Mouse (Mus musculus) neural tube, embryonic 12.5 days (tissue): Measurements from ENCODE around the gene Prss30. TPM values are rescaled to one million over a fixed set of nuclear protein-coding genes. Genes with fewer than 3 reads are reported as not detected.

Source experiments
- ATAC-seq: fragments of 200-750 bp; cut with Nextera tagmentation; 2 replicates; pipeline ENCODE4 v1.8.0; 2017; ENCODE audit warnings: low read depth, mild to moderate bottlenecking, moderate TSS enrichment, moderate library complexity; ENCODE audit not compliant: low FRiP score
- H3K27ac ChIP-seq: fragments of 300-500 bp; sonication (generic); 2 replicates; pipeline ENCODE4 v1.5.1; 2016
- H3K27me3 ChIP-seq: fragments of 300-500 bp; sonication (generic); replicated peaks from 2 replicates; pipeline ENCODE4 v1.6.1; 2016; ENCODE audit warnings: mild to moderate bottlenecking
- H3K36me3 ChIP-seq: fragments of 300-500 bp; sonication (generic); 2 replicates; pipeline ENCODE4 v1.6.1; 2016; ENCODE audit warnings: mild to moderate bottlenecking
- H3K4me1 ChIP-seq: fragments of 300-500 bp; sonication (generic); 2 replicates; pipeline ENCODE4 v1.6.1; 2016
- H3K4me2 ChIP-seq: fragments of 300-500 bp; sonication (generic); replicated peaks from 2 replicates; pipeline ENCODE4 v1.6.1; 2016; ENCODE audit warnings: mild to moderate bottlenecking
- H3K4me3 ChIP-seq: fragments of 300-500 bp; sonication (generic); 2 replicates; pipeline ENCODE4 v1.5.1; 2016
- H3K9ac ChIP-seq: fragments of 300-500 bp; sonication (generic); 2 replicates; pipeline ENCODE4 v1.6.1; 2016; ENCODE audit warnings: mild to moderate bottlenecking
- H3K9me3 ChIP-seq: fragments of 300-500 bp; sonication (generic); 2 replicates; pipeline ENCODE4 v1.6.1; 2016; ENCODE audit warnings: mild to moderate bottlenecking
- WGBS: fragments of 180-500 bp; shearing (Covaris S2); methylation state at CpG from one replicate; pipeline ENCODE4 v1.1.7; 2016; 5-methylcytosine and 5-hydroxymethylcytosine counted together
- polyA plus RNA-seq: library from polyadenylated mRNA; unstranded; fragments of >200 nt; fragmentation: Nextera tagmentation; extraction: Ambion mirVana; gene quantifications from 2 replicates; pipeline ENCODE4 v1.2.1, GENCODE M21; 2016

Gene Prss30
- polyA plus RNA-seq, 1 experiment from 2014 or later: not detected

DNA sequence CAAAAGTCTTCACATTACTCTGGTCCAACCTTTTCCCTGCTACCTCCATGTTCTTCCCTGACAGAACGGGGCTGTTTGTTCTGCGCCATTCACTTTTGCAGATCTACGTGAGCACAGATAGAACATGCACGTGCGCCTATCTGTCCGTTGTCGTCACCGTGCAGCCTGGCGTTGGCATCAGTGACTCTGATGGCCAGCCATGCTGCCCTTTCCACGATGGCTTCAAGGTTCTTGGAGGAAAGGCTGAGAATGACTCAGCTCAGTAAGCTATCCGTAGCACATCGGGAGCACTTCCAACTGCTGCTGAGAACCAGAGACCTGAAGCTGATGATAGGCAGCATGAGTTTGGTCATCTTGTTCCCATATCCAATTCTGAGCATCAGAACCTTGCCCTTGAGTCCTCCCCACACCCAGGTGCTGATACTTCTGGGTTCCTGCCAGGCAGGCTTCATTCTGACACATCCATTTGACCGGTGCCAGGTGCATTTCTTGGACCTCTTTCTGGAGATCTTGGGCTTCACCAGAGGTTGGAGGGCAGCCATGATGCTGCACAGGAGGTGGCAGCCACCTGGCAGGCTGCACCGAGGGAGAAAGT, 23.8 kb upstream of the Prss30 start:
- Histone ChIP-seq H3K4me2 (no peak overlapping the region), H3K27ac (no peak overlapping the region), H3K9me3 (no peaks in the 10 kb centered on the region), H3K4me3 (no peak overlapping the region), H3K36me3 (no peaks in the 10 kb centered on the region), H3K9ac (no peak overlapping the region), H3K4me1 (no peaks in the 10 kb centered on the region), H3K27me3 (no peaks in the 10 kb centered on the region)
- 93% methylated on average over 14 of the region's 14 CpGs for WGBS
- ATAC-seq: no peak

DNA sequence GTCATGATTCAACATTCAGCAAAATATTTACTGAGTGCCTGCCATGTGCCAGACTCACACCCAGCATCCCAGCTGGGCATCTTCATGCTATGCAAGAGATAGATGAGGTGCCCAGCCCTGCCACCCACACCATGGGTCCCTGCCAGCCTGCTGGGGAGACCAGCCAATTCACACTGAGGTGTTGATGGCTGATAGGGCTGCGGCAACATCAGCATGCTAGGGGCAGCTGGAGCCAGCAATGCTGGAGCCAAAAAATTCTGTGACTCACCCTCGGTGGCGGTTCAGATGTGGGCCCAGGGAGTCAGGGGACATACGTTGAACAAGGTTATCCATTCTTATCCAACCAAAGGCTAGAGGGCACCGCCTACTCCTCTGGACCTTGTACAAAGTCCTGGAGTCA, 20.0 kb upstream of the Prss30 start:
- Histone ChIP-seq H3K4me2 (no peak overlapping the region), H3K9me3 (no peaks in the 10 kb centered on the region), H3K9ac (no peak overlapping the region), H3K27ac (no peak overlapping the region), H3K4me3 (no peak overlapping the region), H3K27me3 (no peaks in the 10 kb centered on the region; the same call in 1 of the 2 replicates), H3K4me1 (no peaks in the 10 kb centered on the region), H3K36me3 (no peaks in the 10 kb centered on the region)
- 60% methylated on average over 5 of the region's 5 CpGs for WGBS
- no peak for ATAC-seq

DNA sequence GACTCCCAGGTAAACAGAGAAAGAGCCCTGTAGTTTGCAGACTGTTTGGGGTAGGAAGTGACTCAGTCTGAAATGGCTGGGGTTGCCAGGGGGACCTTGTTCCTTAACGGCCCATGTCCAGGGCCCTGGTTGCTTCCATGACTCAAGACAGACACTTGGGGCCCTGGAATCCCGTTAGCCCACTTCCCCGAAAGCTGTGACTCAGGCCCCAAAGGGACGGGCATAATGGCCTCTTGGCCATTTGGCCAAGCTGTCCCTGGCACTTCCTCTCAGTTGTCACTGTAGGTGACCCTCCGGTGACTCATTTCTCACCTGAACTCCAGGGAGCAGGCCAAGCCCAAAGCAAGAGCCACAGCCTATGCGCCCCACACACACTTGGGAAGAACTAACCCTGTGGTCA, 18.0 kb upstream of the Prss30 start:
- Histone ChIP-seq H3K27ac (no peak overlapping the region), H3K27me3 (no peaks in the 10 kb centered on the region; the same call in 1 of the 2 replicates), H3K36me3 (no peaks in the 10 kb centered on the region), H3K4me1 (0 out of 2 replicates have a peak, but pooled peaks cover 3% of the 10 kb centered on the region), H3K9ac (no peak overlapping the region), H3K4me3 (no peak overlapping the region), H3K4me2 (no peak overlapping the region), H3K9me3 (no peaks in the 10 kb centered on the region)
- 70% methylated on average over 6 of the region's 6 CpGs for WGBS
- no peak for ATAC-seq

DNA sequence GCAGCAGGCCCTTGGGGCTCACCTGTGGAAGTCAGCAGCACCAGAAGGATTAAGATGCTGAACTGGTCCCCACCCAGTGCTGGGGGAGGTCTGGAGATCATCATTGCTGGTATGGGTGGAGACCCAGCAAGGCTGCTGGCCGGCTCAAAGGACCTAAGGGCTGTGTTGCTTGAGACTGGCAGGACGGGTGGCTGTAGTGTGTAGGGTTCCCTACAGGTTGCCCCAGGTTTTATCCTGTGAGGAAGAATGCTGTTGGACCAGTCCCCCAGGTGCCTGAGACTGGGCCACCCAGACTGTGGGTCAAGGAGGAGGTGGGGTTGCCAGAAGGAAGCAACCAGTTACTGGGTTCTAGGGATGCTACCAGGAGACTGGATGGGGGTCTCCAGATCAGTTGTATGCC, 17.5 kb upstream of the Prss30 start, which contains the start of gene Prss22:
TSS of gene Prss22 (minus strand) at position 200 of the 400 bp plus-strand sequence.
- H3K27me3 ChIP-seq: no peaks in the 10 kb centered on the region; the same call in 1 of the 2 replicates
- no peak for ATAC-seq

DNA sequence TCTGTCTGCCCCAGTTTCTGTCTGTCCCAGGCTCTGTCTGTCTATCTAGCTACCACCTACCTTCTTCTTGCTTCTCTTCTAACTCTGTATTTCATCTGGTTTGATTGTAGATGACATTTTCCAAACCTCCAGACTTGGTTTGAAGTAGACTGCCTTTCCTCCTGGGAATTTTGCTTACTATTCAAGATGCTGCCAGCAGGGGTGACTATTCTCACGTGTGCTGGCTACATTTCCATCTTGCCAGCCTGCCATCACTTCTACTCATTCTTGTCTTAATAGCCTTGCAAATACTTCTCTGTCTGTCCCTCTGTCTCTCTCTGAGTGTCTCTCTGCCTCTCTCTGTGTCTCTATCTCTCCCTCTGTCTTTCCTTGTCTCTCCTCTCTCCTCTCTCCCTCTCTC, 15.1 kb upstream of the Prss30 start:
- Histone ChIP-seq H3K27ac (no peak overlapping the region), H3K27me3 (no peaks in the 10 kb centered on the region; the same call in 1 of the 2 replicates), H3K4me1 (0 out of 2 replicates have a peak, but pooled peaks cover 3% of the 10 kb centered on the region), H3K4me2 (no peak overlapping the region), H3K36me3 (no peaks in the 10 kb centered on the region), H3K4me3 (no peak overlapping the region), H3K9ac (no peak overlapping the region), H3K9me3 (no peaks in the 10 kb centered on the region)
- 26% methylated on average over 1 of the region's 1 CpGs for WGBS
- no peak for ATAC-seq

More for the DNA sequence above, 17.5 kb upstream of the Prss30 start, which contains the start of gene Prss22:
- Histone ChIP-seq H3K27ac (no peak within 1 kb of the TSS), H3K9ac (no peak within 1 kb of the TSS), H3K4me3 (no peak within 1 kb of the TSS), H3K4me1 (0 out of 2 replicates have a peak, but pooled peaks cover 3% of the 10 kb centered on the region), H3K4me2 (no peak within 1 kb of the TSS), H3K9me3 (no peaks in the 10 kb centered on the region), H3K36me3 (no peaks in the 10 kb centered on the region)
- WGBS: 81% methylated on average over 2 of the region's 2 CpGs

DNA sequence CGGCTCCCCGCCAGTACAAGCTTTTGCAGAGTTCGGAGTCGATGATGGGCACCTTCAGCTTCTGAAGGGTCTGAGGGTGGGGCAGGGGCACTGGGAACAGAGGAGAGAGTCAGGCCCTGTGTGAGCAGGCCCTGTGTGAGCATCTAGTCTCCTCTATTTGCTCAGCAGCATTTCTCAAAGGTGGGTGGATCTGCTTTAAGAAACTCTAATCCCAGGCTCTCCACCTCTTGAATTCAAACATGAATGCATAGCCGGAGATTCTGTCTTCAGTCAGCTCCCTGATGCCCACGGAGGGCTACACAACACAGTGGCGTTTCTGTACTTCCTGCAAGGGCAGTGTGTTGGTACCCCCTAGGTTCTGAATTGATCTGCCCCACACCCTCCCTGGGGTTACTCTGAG, 14.3 kb upstream of the Prss30 start:
- Histone ChIP-seq H3K4me2 (no peak overlapping the region), H3K4me3 (no peak overlapping the region), H3K9ac (no peak overlapping the region), H3K36me3 (no peaks in the 10 kb centered on the region), H3K27ac (no peak overlapping the region), H3K27me3 (no peaks in the 10 kb centered on the region; the same call in 1 of the 2 replicates), H3K9me3 (no peaks in the 10 kb centered on the region), H3K4me1 (0 out of 2 replicates have a peak, but pooled peaks cover 3% of the 10 kb centered on the region)
- 74% methylated on average over 7 of the region's 7 CpGs for WGBS
- no peak for ATAC-seq

DNA sequence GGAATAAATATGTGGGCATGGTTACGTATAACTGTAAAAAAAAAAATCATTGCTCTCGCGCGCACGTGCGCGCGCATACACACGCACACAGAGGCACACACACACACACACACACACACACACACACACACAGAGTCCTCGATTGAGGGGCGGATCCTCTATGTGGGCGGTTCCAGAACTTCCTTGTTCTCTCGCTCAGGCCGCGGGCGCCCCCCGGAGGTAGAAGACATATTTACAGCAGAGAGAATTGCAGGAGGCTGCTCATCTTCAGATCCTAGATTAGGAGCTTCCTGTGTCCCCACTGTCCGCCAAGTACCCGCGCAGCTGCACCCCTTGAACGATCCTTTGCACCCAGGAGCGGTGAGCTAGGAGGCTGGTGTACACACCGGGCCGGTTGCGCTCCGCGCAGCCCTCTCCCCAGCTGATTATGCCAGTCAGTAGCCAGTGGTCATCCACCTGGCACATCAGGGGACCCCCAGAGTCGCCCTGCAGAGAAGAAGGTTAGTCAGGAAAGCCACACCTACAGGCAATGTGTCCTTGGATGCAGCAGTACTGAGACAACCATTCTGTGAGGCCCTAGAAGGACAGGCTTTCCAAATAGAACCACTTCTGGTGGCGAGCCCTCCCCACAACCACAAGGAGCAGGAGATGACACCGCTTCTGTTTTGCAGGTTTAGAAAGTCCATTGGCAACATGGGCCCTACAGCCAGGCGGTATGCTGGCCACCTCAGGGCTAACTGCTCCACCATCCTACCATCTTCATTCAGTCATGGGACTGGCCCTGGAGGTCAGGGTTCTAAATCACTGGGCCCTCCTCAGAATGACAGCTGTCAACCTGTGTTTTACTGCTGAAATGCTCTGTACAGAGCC, 13.4 kb upstream of the Prss30 start:
- Histone ChIP-seq H3K36me3 (no peaks in the 10 kb centered on the region), H3K4me2 (peak overlapping the region; percentile 59), H3K4me1 (0 out of 2 replicates have a peak, but pooled peaks cover 3% of the 10 kb centered on the region), H3K4me3 (peak overlapping the region; percentile 23; the same call in 1 of the 2 replicates), H3K27ac (no peak overlapping the region), H3K9me3 (no peaks in the 10 kb centered on the region), H3K9ac (peak overlapping the region; percentile 52; the same call in 1 of the 2 replicates), H3K27me3 (no peaks in the 10 kb centered on the region; the same call in 1 of the 2 replicates)
- 11% methylated on average over 31 of the region's 31 CpGs for WGBS
- ATAC-seq: peak; percentile 72

DNA sequence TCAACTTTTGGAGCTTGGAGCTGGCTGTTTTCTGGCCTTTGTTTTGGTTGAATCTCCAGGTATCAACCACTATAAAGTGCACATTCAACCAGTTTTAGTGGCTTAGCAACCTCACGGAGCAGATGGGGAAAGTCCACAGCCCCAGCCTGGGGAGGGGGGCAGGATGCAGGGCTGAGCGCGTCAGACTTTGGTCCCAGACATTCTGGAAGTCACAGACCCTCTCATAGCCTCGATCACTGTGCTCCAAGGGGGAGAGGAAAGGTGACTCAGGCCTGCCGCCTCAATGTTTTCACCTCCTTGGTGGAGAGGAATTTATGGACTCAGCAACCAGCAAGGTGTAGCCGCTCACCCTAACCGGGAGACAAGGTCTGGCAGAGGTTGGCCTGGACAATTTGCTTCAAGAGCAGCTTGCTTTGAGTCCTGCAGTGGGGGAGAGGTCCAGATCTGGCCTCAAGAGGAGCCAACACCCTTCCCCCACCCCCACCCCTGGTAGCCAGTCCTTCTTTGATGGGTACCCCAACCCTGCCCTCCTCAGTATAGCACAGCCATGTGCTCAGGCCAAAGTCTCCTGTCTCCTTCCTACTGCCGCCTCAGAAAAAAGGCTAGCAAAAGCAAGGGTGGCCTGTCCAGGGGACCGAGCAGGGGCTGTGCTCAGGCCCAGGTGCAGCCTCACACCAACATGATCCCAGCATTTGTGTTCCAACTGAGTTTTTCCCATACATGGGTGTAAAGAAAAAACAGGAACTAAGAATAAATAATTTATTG, 12.6 kb upstream of the Prss30 start:
- peak overlapping the region; percentile 59 for H3K4me2 ChIP-seq
- 0 out of 2 replicates have a peak, but pooled peaks cover 3% of the 10 kb centered on the region for H3K4me1 ChIP-seq
- no peak overlapping the region for H3K27ac ChIP-seq
- no peaks in the 10 kb centered on the region; the same call in 1 of the 2 replicates for H3K27me3 ChIP-seq
- H3K9ac ChIP-seq: 0 out of 2 replicates have a peak overlapping the region, but pooled peaks have one; percentile 8
- H3K36me3 ChIP-seq: no peaks in the 10 kb centered on the region
- ATAC-seq: peak; percentile 68
- no peak overlapping the region for H3K4me3 ChIP-seq
- no peaks in the 10 kb centered on the region for H3K9me3 ChIP-seq
- WGBS: 73% methylated on average over 9 of the region's 9 CpGs

DNA sequence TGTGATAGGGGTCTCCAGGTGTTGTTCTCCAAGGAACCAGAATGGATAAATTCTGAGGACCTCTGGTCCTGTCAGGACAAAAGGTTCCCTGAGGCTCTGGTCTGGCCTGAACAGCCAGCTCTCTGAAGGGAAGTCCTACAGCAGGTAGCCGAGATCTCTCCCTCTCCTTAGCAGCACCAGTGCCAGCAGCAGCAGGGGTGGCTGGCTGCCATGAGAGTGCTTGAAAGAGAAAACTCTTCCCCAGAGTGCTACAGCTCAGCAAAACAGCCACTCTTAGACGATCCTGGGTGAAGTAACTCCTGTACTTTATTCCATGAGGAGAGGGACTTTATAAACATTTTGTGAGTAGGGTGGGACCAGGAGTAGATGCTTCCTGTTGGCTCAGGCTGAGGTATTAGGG, 9.4 kb upstream of the Prss30 start:
- H3K27me3 ChIP-seq: no peaks in the 10 kb centered on the region
- no peak overlapping the region for H3K9ac ChIP-seq
- WGBS: 51% methylated on average over 2 of the region's 2 CpGs
- H3K9me3 ChIP-seq: no peaks in the 10 kb centered on the region
- no peaks in the 10 kb centered on the region for H3K36me3 ChIP-seq
- no peak overlapping the region for H3K4me3 ChIP-seq
- H3K27ac ChIP-seq: no peak overlapping the region
- H3K4me2 ChIP-seq: no peak overlapping the region
- no peak for ATAC-seq
- 0 out of 2 replicates have a peak, but pooled peaks cover 3% of the 10 kb centered on the region for H3K4me1 ChIP-seq

DNA sequence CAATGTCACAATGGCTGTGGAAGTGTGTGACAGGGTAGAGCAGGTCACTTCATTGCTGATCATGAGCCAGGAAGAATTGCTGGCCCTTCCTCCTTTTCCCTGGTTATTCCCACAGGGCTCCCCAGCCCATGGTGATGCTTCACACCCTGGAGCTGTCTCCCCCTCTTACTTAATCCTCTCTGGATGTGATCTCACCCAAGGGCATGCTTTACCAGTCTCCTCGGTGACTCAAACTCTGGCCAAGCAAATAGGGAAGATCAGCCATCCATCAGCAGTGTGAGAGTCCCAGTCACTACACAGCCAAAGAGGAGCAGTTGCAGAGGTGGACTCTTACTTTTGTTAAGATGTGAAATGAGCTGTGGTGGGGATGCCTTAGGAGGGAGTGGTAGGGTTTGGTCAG, 4.6 kb upstream of the Prss30 start:
- H3K27ac ChIP-seq: no peak overlapping the region
- no peak overlapping the region for H3K9ac ChIP-seq
- no peak overlapping the region for H3K4me3 ChIP-seq
- no peak overlapping the region for H3K4me2 ChIP-seq
- no peak for ATAC-seq
- H3K36me3 ChIP-seq: no peaks in the 10 kb centered on the region
- no peaks in the 10 kb centered on the region for H3K9me3 ChIP-seq
- WGBS: 85% methylated on average over 1 of the region's 1 CpGs
- H3K27me3 ChIP-seq: no peaks in the 10 kb centered on the region
- no peaks in the 10 kb centered on the region for H3K4me1 ChIP-seq

DNA sequence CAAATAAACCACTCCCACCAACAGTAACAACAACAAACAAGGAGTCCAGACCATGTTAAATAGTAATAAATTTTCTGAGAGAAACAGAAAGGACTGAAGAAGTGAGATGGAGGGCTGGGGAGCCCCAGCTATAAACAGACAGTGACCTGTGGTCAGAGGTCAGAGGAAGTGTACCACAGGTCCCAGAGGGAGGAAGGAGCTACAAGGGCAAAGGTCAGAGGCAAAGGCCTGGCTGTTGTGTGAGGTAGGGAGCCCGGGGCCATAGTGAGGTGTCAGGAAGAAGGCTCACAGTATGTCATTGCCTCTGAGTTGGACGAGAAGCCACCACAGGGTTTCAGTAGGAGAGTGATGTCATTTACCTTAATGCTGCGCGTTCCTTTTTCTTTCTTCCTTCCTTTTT, 2.5 kb upstream of the Prss30 start:
- Histone ChIP-seq H3K9me3 (no peaks in the 10 kb centered on the region), H3K4me1 (no peaks in the 10 kb centered on the region), H3K9ac (no peak overlapping the region), H3K4me3 (no peak overlapping the region), H3K4me2 (no peak overlapping the region), H3K27ac (no peak overlapping the region), H3K36me3 (no peaks in the 10 kb centered on the region), H3K27me3 (no peaks in the 10 kb centered on the region)
- WGBS: 65% methylated on average over 4 of the region's 4 CpGs
- ATAC-seq: no peak

DNA sequence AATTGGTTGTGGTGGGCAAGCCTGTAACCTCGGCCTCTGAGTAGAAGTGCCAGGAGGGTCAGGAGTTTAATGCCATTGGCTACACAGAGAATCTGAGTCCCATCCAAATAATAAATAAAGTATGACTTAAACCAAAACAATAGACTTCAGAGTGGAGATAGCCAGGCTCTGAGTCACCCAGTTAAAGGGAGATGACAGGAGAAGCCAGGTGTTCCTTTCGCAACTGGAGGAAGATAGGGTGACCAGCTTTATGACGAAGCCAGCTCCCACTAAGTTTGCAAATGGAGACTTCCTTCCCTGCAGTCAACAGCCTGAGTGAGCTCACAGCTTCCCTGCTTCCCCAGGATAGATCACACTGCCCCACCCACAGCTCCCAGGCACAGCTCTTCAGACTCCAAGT, 895 bp downstream of the Prss30 start:
- ATAC-seq: no peak
- H3K9me3 ChIP-seq: no peaks in the 10 kb centered on the region
- no peaks in the 10 kb centered on the region for H3K36me3 ChIP-seq
- no peak overlapping the region for H3K4me3 ChIP-seq
- no peak overlapping the region for H3K27ac ChIP-seq
- no peaks in the 10 kb centered on the region for H3K4me1 ChIP-seq
- no peak overlapping the region for H3K4me2 ChIP-seq
- 77% methylated on average over 3 of the region's 3 CpGs for WGBS
- H3K27me3 ChIP-seq: no peaks in the 10 kb centered on the region
- no peak overlapping the region for H3K9ac ChIP-seq
